Mouse (Mus musculus): ENCODE data around the gene 4921539E11Rik.

DNA sequence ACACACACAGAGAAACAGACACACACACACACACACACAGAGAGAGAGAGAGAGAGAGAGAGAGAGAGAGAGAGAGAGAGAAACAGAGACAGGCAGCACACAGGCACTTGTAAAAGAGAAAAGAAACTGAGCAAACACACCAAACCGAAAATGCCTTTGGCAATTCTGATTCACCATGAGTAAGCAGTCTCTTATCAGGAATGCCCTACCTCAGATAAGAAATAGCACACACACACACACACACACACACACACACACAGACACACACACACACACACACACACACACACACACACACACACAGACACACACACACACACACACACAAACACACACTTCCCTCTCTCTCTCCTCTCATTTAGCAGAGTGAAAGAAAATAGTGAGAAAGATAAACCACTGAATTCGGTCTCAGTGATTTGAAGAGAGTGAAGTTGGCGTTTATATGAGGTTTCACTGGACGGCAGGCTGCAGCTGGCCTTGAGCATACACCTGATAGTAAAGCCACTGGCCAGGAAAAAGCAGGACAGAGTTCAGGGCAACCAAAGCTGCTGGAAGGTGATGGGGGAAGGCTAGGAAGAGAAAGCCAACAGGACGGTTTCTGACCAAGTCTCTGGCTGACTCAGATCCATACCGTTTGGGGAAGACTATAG, 41.1 kb downstream of the 4921539E11Rik start:
- TF ChIP-seq CTCF (conservative IDR thresholded peaks at IDR 0.05; ENCODE audit: insufficient read depth, insufficient read length, low read depth, low read length) (no peak), POLR2A (IDR thresholded peaks at IDR 0.05; ENCODE audit: low read depth, low read length) (no peak)

All from kidney, adult 2 months (tissue).